Mouse (Mus musculus): ENCODE measurements around the gene Chst15. TPM values are rescaled to one million over a fixed set of nuclear protein-coding genes. Genes with fewer than 3 reads are reported as not detected.
A peak's percentile ranks its signal among the peaks of the same experiment; 100 is the strongest.

Chst15 gene
- polyA plus RNA-seq, 1 experiment from 2014 or later, result 23.6 TPM

- WGBS, result 85% methylated on average over 3 of the region's 3 CpGs
- Histone ChIP-seq H3K4me3 (no peak overlapping the region), H3K9me3 (no peaks in the 10 kb centered on the region), H3K4me1 (no peaks in the 10 kb centered on the region), H3K27me3 (no peaks in the 10 kb centered on the region), H3K36me3 (peaks cover 47% of the 10 kb centered on the region), H3K9ac (no peak overlapping the region), H3K27ac (no peak overlapping the region), H3K4me2 (replicated peaks) (no peak overlapping the region)
- no peak for ATAC-seq (ENCODE audit: low FRiP score, low read depth)
These were observed 47.4 kb downstream of the Chst15 start for GRCm38 (mm10) chr7:132269661-132270060.

GRCm38 (mm10) chr7:132267721-132268498 lies 49.1 kb downstream of the Chst15 start:
- Histone ChIP-seq H3K4me3 (no peak overlapping the region), H3K27me3 (no peaks in the 10 kb centered on the region), H3K9ac (no peak overlapping the region), H3K4me1 (peaks cover 7% of the 10 kb centered on the region; the same call in 1 of the 2 replicates), H3K9me3 (no peaks in the 10 kb centered on the region), H3K4me2 (replicated peaks) (no peak overlapping the region), H3K27ac (no peak overlapping the region), H3K36me3 (peaks cover 54% of the 10 kb centered on the region)
- 88% methylated on average over 4 of the region's 4 CpGs for WGBS
- ATAC-seq (ENCODE audit: low FRiP score, low read depth), result no peak

- ATAC-seq (ENCODE audit: low FRiP score, low read depth), result no peak
- Histone ChIP-seq H3K4me3 (no peak overlapping the region), H3K4me2 (replicated peaks) (no peak overlapping the region), H3K27ac (no peak overlapping the region), H3K9me3 (no peaks in the 10 kb centered on the region), H3K36me3 (peaks cover 57% of the 10 kb centered on the region), H3K9ac (no peak overlapping the region; the same call in 1 of the 2 replicates), H3K27me3 (no peaks in the 10 kb centered on the region), H3K4me1 (peaks cover 7% of the 10 kb centered on the region)
- 70% methylated on average over 3 of the region's 3 CpGs for WGBS
These were observed 52.3 kb downstream of the Chst15 start for GRCm38 (mm10) chr7:132264763-132265162.

GRCm38 (mm10) chr7:132263186-132263585 lies 53.8 kb downstream of the Chst15 start:
- no peaks in the 10 kb centered on the region for H3K27me3 ChIP-seq
- peak; percentile 31; the same call in 1 of the 2 replicates for ATAC-seq (ENCODE audit: low FRiP score, low read depth)
- peaks cover 49% of the 10 kb centered on the region for H3K36me3 ChIP-seq
- no peak overlapping the region for H3K4me3 ChIP-seq
- no peak overlapping the region for H3K9ac ChIP-seq
- peaks cover 7% of the 10 kb centered on the region for H3K4me1 ChIP-seq
- no peak overlapping the region for H3K4me2 ChIP-seq (replicated peaks)
- no peak overlapping the region for H3K27ac ChIP-seq
- H3K9me3 ChIP-seq, result no peaks in the 10 kb centered on the region
- 69% methylated on average over 6 of the region's 6 CpGs for WGBS

- Histone ChIP-seq H3K27me3 (no peaks in the 10 kb centered on the region), H3K9me3 (no peaks in the 10 kb centered on the region), H3K4me3 (no peak overlapping the region), H3K27ac (no peak overlapping the region), H3K36me3 (peaks cover 51% of the 10 kb centered on the region), H3K9ac (no peak overlapping the region), H3K4me1 (peaks cover 7% of the 10 kb centered on the region), H3K4me2 (replicated peaks) (no peak overlapping the region)
- ATAC-seq (ENCODE audit: low FRiP score, low read depth), result no peak
- WGBS, result 59% methylated on average over 6 of the region's 6 CpGs
These were observed 54.3 kb downstream of the Chst15 start for GRCm38 (mm10) chr7:132262696-132263095.

- Histone ChIP-seq H3K27me3 (no peaks in the 10 kb centered on the region), H3K36me3 (peaks cover 56% of the 10 kb centered on the region), H3K4me1 (peaks cover 7% of the 10 kb centered on the region), H3K9ac (no peak overlapping the region), H3K4me3 (no peak overlapping the region), H3K27ac (no peak overlapping the region), H3K9me3 (no peaks in the 10 kb centered on the region), H3K4me2 (replicated peaks) (no peak overlapping the region)
- no peak for ATAC-seq (ENCODE audit: low FRiP score, low read depth)
- whole genome bisulfite sequencing, result 80% methylated on average over 3 of the region's 3 CpGs
These were observed 55.1 kb downstream of the Chst15 start for GRCm38 (mm10) chr7:132261885-132262284.

GRCm38 (mm10) chr7:132260632-132261031 lies 56.4 kb downstream of the Chst15 start:
- H3K4me3 ChIP-seq, result no peak overlapping the region
- no peak overlapping the region for H3K4me2 ChIP-seq (replicated peaks)
- H3K27ac ChIP-seq, result no peak overlapping the region
- 75% methylated on average over 5 of the region's 5 CpGs for WGBS
- no peak overlapping the region for H3K9ac ChIP-seq
- no peaks in the 10 kb centered on the region for H3K9me3 ChIP-seq
- H3K36me3 ChIP-seq, result peaks cover 50% of the 10 kb centered on the region
- H3K27me3 ChIP-seq, result no peaks in the 10 kb centered on the region
- H3K4me1 ChIP-seq, result peaks cover 7% of the 10 kb centered on the region
- ATAC-seq (ENCODE audit: low FRiP score, low read depth), result peak; percentile 29; the same call in 1 of the 2 replicates

- WGBS, result 42% methylated on average over 7 of the region's 7 CpGs
- Histone ChIP-seq H3K9me3 (no peaks in the 10 kb centered on the region), H3K9ac (no peak overlapping the region), H3K4me2 (replicated peaks) (no peak overlapping the region), H3K4me3 (no peak overlapping the region), H3K27ac (no peak overlapping the region), H3K27me3 (no peaks in the 10 kb centered on the region), H3K4me1 (peaks cover 3% of the 10 kb centered on the region), H3K36me3 (peaks cover 44% of the 10 kb centered on the region)
- ATAC-seq (ENCODE audit: low FRiP score, low read depth), result no peak
These were observed 58.2 kb downstream of the Chst15 start for GRCm38 (mm10) chr7:132258817-132259216.

GRCm38 (mm10) chr7:132258216-132258615 lies 58.8 kb downstream of the Chst15 start:
- no peak for ATAC-seq (ENCODE audit: low FRiP score, low read depth)
- whole genome bisulfite sequencing, result 67% methylated on average over 5 of the region's 5 CpGs
- Histone ChIP-seq H3K27ac (no peak overlapping the region), H3K9ac (no peak overlapping the region), H3K4me2 (replicated peaks) (no peak overlapping the region), H3K27me3 (no peaks in the 10 kb centered on the region), H3K4me3 (no peak overlapping the region), H3K4me1 (peaks cover 1% of the 10 kb centered on the region), H3K9me3 (no peaks in the 10 kb centered on the region), H3K36me3 (peaks cover 39% of the 10 kb centered on the region)

- H3K4me3 ChIP-seq, result no peak overlapping the region
- H3K27me3 ChIP-seq, result no peaks in the 10 kb centered on the region
- ATAC-seq (ENCODE audit: low FRiP score, low read depth), result no peak
- peaks cover 20% of the 10 kb centered on the region for H3K4me1 ChIP-seq
- peaks cover 16% of the 10 kb centered on the region for H3K36me3 ChIP-seq
- H3K4me2 ChIP-seq (replicated peaks), result no peak overlapping the region
- 86% methylated on average over 5 of the region's 5 CpGs for WGBS
- H3K9me3 ChIP-seq, result no peaks in the 10 kb centered on the region
- H3K9ac ChIP-seq, result no peak overlapping the region
- H3K27ac ChIP-seq, result no peak overlapping the region; the same call in 1 of the 2 replicates
These were observed 63.5 kb downstream of the Chst15 start for GRCm38 (mm10) chr7:132253513-132253912.

GRCm38 (mm10) chr7:132253078-132253477 lies 64.0 kb downstream of the Chst15 start:
- H3K4me3 ChIP-seq, result no peak overlapping the region
- H3K36me3 ChIP-seq, result peaks cover 16% of the 10 kb centered on the region
- H3K4me2 ChIP-seq (replicated peaks), result no peak overlapping the region
- H3K27me3 ChIP-seq, result no peaks in the 10 kb centered on the region
- H3K9me3 ChIP-seq, result no peaks in the 10 kb centered on the region
- no peak overlapping the region for H3K9ac ChIP-seq
- H3K27ac ChIP-seq, result no peak overlapping the region; the same call in 1 of the 2 replicates
- ATAC-seq (ENCODE audit: low FRiP score, low read depth), result no peak
- WGBS, result 90% methylated on average over 4 of the region's 4 CpGs
- peaks cover 24% of the 10 kb centered on the region for H3K4me1 ChIP-seq

- Histone ChIP-seq H3K4me1 (peaks cover 40% of the 10 kb centered on the region), H3K9me3 (no peaks in the 10 kb centered on the region), H3K4me3 (no peak overlapping the region), H3K36me3 (peaks cover 13% of the 10 kb centered on the region), H3K27me3 (no peaks in the 10 kb centered on the region), H3K4me2 (replicated peaks) (no peak overlapping the region), H3K27ac (peak overlapping the region; percentile 45; the same call in 1 of the 2 replicates), H3K9ac (no peak overlapping the region)
- WGBS, result 46% methylated on average over 10 of the region's 10 CpGs
- peak; percentile 48; the same call in 1 of the 2 replicates for ATAC-seq (ENCODE audit: low FRiP score, low read depth)
These were observed 67.4 kb downstream of the Chst15 start for GRCm38 (mm10) chr7:132249563-132250119.
